Mouse (Mus musculus) left cerebral cortex, adult 8-10 months (tissue): ENCODE results near the gene Gipc3. TPM values are rescaled to one million over a fixed set of nuclear protein-coding genes. Genes with fewer than 3 reads are reported as not detected.
A peak's percentile ranks its signal among the peaks of the same experiment; 100 is the strongest.

Experiments
- DNase-seq, 2 experiments: peaks; one replicate each; pipeline ENCODE4 v3.0.0; 2022; ENCODE audit warnings: low spot score in 2 of 2
- total RNA-seq, 4 experiments: library from RNA; stranded (reverse); gene quantifications; 2 replicates each; pipeline ENCODE4 v1.2.4; 2022

The Gipc3 gene
- total RNA-seq, 4 experiments from 2014 or later, result 2.0 to 2.3 (median 2.2) TPM

GRCm38 (mm10) chr10:81302288-81302687 is 40.8 kb downstream of the Gipc3 start:
- DNase-seq, result no peak

- no peak for DNase-seq
Measured at GRCm38 (mm10) chr10:81301321-81301720, 41.7 kb downstream of the Gipc3 start.

DNA sequence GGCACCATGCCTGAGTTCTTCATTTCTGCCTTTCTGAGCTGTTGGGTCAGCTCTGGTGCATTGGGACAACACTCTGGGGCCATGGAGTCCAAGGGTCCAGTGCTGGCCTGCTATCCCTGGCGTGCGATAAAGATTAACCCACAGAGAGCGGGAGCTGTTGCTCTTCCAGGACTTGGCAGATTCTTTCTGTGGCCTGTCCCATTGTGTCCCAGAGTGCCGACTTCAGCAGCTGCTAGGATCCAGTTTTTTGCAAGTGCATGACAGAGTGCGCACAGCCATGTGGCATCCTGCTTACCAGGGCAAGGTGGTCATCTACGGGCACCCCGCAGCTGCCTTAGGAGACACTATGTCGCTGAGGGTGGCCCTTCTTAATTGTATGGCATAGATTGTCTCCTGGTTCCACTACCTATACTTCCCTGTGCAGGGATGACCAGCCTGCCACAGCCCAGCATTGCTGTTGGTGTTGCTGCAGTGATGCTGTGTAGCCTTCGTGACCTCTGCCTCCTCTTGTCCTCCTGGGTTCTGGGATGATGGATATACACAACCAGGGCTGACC is 42.6 kb downstream of the Gipc3 start:
- no peak for DNase-seq

GRCm38 (mm10) chr10:81299585-81300351 is 43.3 kb downstream of the Gipc3 start:
- DNase-seq, result no peak

- DNase-seq, result peak in 1 of 2 experiments; percentile 84
Measured at GRCm38 (mm10) chr10:81298369-81299100, 44.5 kb downstream of the Gipc3 start.

- DNase-seq, result no peak
Measured at GRCm38 (mm10) chr10:81297845-81298244, 45.2 kb downstream of the Gipc3 start.

DNA sequence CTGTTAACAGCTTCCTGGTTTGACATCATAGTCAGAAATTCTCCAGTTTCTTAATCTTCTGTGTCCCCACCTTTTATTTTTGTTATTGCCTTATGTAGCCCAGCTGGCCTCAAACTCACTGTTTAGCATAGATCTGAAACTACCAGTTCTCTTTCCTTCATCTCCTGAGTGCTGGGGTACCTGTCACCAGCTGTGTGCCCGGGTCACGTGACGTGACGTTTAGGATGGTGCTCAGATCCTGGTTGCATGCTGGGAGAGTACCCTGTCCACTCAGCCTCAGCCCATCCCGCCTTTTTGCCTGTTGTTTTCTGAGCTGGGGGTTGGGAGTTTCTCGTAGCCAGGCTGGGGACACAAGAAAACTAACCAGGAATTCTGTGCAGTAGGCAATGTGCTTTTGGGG is 45.8 kb downstream of the Gipc3 start:
- DNase-seq, result no peak

GRCm38 (mm10) chr10:81295185-81295584 is 47.9 kb downstream of the Gipc3 start:
- peak in 1 of 2 experiments; percentile 70 for DNase-seq

DNA sequence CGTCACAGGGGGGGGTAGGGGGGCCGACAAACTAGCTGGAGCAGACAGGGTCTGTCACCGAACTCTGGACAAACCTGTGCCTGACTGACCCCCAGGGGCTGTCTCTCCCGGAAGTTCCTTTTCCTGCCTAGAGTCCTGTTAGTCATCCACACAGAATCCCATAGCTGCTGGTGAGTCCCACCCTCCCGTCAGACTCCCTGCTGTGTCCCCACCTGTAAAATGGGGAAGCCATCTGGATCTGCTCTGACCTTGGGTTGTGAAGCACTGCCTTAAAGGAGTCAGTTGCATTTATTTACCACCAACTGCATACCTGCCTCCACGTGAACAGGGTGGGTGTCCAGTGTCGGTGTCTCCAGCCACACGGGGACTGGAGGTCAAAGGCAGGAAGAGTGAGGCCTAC is 48.6 kb downstream of the Gipc3 start:
- DNase-seq, result no peak

- DNase-seq, result peak in 1 of 2 experiments; percentile 80
Measured at GRCm38 (mm10) chr10:81293334-81294030, 49.6 kb downstream of the Gipc3 start.

DNA sequence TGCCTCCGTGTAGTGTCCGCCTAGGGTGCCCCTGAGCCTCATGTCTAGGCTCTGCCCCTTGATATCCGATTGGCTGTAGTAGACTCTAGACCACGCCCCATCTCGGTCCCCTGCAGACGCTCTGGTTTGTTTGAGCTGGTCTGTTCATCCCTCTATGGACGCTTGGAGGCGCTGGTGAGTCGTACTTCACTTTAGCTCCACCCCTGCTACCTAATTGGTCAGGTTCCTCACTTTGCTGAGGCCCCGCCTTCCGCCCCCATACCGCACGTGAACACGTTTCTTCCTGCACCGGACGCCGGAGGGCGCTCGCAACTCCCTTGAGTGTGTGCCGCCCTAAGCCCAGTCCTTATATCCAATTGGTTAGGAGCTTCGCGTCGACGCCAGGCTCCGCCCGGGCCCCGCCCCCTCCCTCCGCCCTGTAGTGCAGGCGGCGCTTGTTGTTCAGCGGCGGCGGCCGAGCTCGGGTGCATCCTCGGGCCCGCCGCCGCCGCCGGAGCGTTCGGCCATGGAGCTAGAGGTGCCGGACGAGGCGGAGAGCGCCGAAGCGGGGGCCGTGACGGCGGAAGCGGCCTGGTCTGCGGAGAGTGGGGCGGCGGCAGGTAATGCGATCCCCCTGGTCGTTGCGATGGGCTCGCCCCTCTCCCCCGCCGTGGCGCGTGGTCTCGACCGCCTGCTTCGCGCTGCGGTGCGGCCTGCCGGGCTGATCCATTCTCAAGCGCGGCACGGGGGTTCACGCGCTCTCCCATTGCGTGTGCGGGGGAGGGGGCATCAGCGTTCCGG is 50.3 kb downstream of the Gipc3 start, which contains the start of gene Pip5k1c:
TSS of gene Pip5k1c (plus strand) at position 410 of the 780 bp plus-strand sequence.
- peak; percentile 98 to 100 for DNase-seq

GRCm38 (mm10) chr10:81291511-81292104 is 51.5 kb downstream of the Gipc3 start, which contains the start of gene Tjp3:
Tjp3 (minus strand) TSS chr10:81291581.
- no peak for DNase-seq

- no peak for DNase-seq
Measured at GRCm38 (mm10) chr10:81290698-81291460, 52.2 kb downstream of the Gipc3 start.

- no peak for DNase-seq
Measured at GRCm38 (mm10) chr10:81289811-81290210, 53.3 kb downstream of the Gipc3 start.

GRCm38 (mm10) chr10:81289278-81289677 is 53.8 kb downstream of the Gipc3 start:
- no peak for DNase-seq

- no peak for DNase-seq
Measured at GRCm38 (mm10) chr10:81288601-81289000, 54.5 kb downstream of the Gipc3 start.

GRCm38 (mm10) chr10:81287513-81288157 is 55.4 kb downstream of the Gipc3 start:
- no peak for DNase-seq

DNA sequence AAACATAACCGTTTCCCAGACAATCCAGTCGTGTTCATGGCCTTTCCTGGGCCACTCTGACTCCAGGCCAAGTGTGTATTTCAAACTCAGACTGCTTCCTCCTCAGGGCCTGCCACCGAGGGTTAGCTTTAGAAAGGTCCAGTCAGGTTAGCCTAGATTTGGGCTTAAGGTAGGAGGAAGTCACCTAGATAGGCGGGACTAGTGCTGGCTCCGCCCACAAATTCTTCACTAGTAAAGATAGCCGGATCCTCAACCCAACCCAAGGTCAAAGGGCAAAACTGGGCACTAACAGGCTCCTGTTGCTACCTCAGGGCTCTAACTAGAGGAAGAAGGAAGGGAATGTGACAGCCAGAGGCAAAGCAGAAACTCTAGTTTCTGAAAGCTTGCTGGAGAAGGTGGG is 56.5 kb downstream of the Gipc3 start:
- DNase-seq, result no peak
